In genomic region chr9:37437772-37438735, GRCm38 (mm10) we compare ENCODE assay signal across 11 mouse cellular contexts. TPM values are rescaled to one million over a fixed set of nuclear protein-coding genes. Genes with fewer than 3 reads are reported as not detected.
DNase-seq lines count a peak whose midpoint lies in the region; ATAC-seq lines count a peak whose summit lies in the region.
"Had no signal": no experiment of that assay in that cellular context is flagged by ENCODE, and none has a peak within 500 bp of the region (broad histone marks: within the 10 kb centered on the region; RNA-seq: fewer than 3 reads in every experiment).

No protein-coding gene starts in this region.

- no peak overlapping the region for H3K4me2 ChIP-seq in neural tube, embryonic 12.5 days (replicated peaks)
- no peak overlapping the region for H3K4me2 ChIP-seq in neural tube, embryonic 15.5 days
- no peak overlapping the region for H3K4me2 ChIP-seq in hindbrain, embryonic 13.5 days
- H3K4me2 ChIP-seq in midbrain, embryonic 15.5 days, result no peak overlapping the region

- no peak overlapping the region for H3K27ac ChIP-seq in neural tube, embryonic 12.5 days
- no peak overlapping the region for H3K27ac ChIP-seq in neural tube, embryonic 15.5 days (replicated peaks)
- H3K27ac ChIP-seq in hindbrain, embryonic 13.5 days, result no peak overlapping the region
- no peak overlapping the region for H3K27ac ChIP-seq in midbrain, embryonic 15.5 days
- H3K27ac ChIP-seq: limb, embryonic 10.5 days had no signal

- H3K27me3 ChIP-seq in neural tube, embryonic 12.5 days (replicated peaks), result peaks cover 35% of the 10 kb centered on the region
- peaks cover 32% of the 10 kb centered on the region for H3K27me3 ChIP-seq in neural tube, embryonic 15.5 days (replicated peaks)
- H3K27me3 ChIP-seq in hindbrain, embryonic 13.5 days, result peaks cover 32% of the 10 kb centered on the region
- peaks cover 33% of the 10 kb centered on the region for H3K27me3 ChIP-seq in midbrain, embryonic 15.5 days (replicated peaks)

- H3K9ac ChIP-seq in neural tube, embryonic 12.5 days, result no peak overlapping the region
- no peak overlapping the region for H3K9ac ChIP-seq in neural tube, embryonic 15.5 days (replicated peaks)
- H3K9ac ChIP-seq in hindbrain, embryonic 13.5 days, result peak overlapping the region; percentile 29; the same call in 1 of the 2 replicates
- no peak overlapping the region for H3K9ac ChIP-seq in midbrain, embryonic 15.5 days

- H3K4me3 ChIP-seq in neural tube, embryonic 12.5 days, result no peak overlapping the region
- H3K4me3 ChIP-seq in neural tube, embryonic 15.5 days (replicated peaks), result no peak overlapping the region
- no peak overlapping the region for H3K4me3 ChIP-seq in hindbrain, embryonic 13.5 days
- H3K4me3 ChIP-seq in midbrain, embryonic 15.5 days, result no peak overlapping the region
- H3K4me3 ChIP-seq: erythroblast, embryonic 14.5 days; limb, embryonic 10.5 days had no signal

- H3K4me1 ChIP-seq in neural tube, embryonic 12.5 days, result peaks cover under 1% of the 10 kb centered on the region; the same call in 1 of the 2 replicates
- peaks cover 21% of the 10 kb centered on the region for H3K4me1 ChIP-seq in neural tube, embryonic 15.5 days
- peaks cover 31% of the 10 kb centered on the region for H3K4me1 ChIP-seq in hindbrain, embryonic 13.5 days (replicated peaks)
- peaks cover 23% of the 10 kb centered on the region for H3K4me1 ChIP-seq in midbrain, embryonic 15.5 days

- no peaks in the 10 kb centered on the region for H3K36me3 ChIP-seq in neural tube, embryonic 12.5 days
- no peaks in the 10 kb centered on the region for H3K36me3 ChIP-seq in neural tube, embryonic 15.5 days
- H3K36me3 ChIP-seq in hindbrain, embryonic 13.5 days, result no peaks in the 10 kb centered on the region
- H3K36me3 ChIP-seq in midbrain, embryonic 15.5 days (replicated peaks), result no peaks in the 10 kb centered on the region
- H3K36me3 ChIP-seq: limb, embryonic 10.5 days had no signal

- no peaks in the 10 kb centered on the region for H3K9me3 ChIP-seq in neural tube, embryonic 12.5 days
- no peaks in the 10 kb centered on the region for H3K9me3 ChIP-seq in neural tube, embryonic 15.5 days (replicated peaks)
- H3K9me3 ChIP-seq in hindbrain, embryonic 13.5 days, result no peaks in the 10 kb centered on the region
- H3K9me3 ChIP-seq in midbrain, embryonic 15.5 days, result no peaks in the 10 kb centered on the region
- H3K9me3 ChIP-seq: limb, embryonic 10.5 days had no signal

- WGBS in neural tube, embryonic 12.5 days, result 31% methylated on average over 3 of the region's 3 CpGs
- 21% methylated on average over 3 of the region's 3 CpGs for WGBS in neural tube, embryonic 15.5 days
- WGBS in hindbrain, embryonic 13.5 days, result 34% methylated on average over 3 of the region's 3 CpGs
- 27% methylated on average over 3 of the region's 3 CpGs for WGBS in midbrain, embryonic 15.5 days

- ATAC-seq in neural tube, embryonic 12.5 days (ENCODE audit: low FRiP score, low read depth), result peak; percentile 67
- no peak for ATAC-seq in neural tube, embryonic 15.5 days (ENCODE audit: low FRiP score)
- ATAC-seq in hindbrain, embryonic 13.5 days (ENCODE audit: low FRiP score), result peak; percentile 76
- peak; percentile 40; the same call in 1 of the 2 replicates for ATAC-seq in midbrain, embryonic 15.5 days (replicated peaks)

- DNase-seq in kidney, postnatal 36 days, result peak; percentile 45 to 48
- DNase-seq in kidney, adult 18-20 months, result no peak
- DNase-seq in thymus, postnatal 4 days, result no peak
- DNase-seq: lung, adult 18-20 months; thymus, adult 18-20 months had no signal

RNA-seq across cellular contexts. Expression of gene Robo3, which starts 5.0 kb away (rescaled TPM):
- polyA plus RNA-seq in neural tube, embryonic 12.5 days (2016; fragmentation: Nextera tagmentation; extraction: Ambion mirVana), result 124 and 127 TPM in 2 replicates
- polyA plus RNA-seq in neural tube, embryonic 15.5 days (2015; fragmentation: Nextera tagmentation; extraction: Ambion mirVana), result 4.8 and 8.7 TPM in 2 replicates
- 64.6 and 91.3 TPM in 2 replicates for polyA plus RNA-seq in hindbrain, embryonic 13.5 days (2015; fragmentation: Nextera tagmentation; extraction: Ambion mirVana)
- polyA plus RNA-seq in midbrain, embryonic 15.5 days (2015; fragmentation: Nextera tagmentation; extraction: Ambion mirVana), result 4.8 and 10.0 TPM in 2 replicates

RNA-seq across cellular contexts. Expression of gene Robo4, which starts 36.4 kb away (rescaled TPM):
- 9.9 and 10.1 TPM in 2 replicates for polyA plus RNA-seq in neural tube, embryonic 12.5 days (2016; fragmentation: Nextera tagmentation; extraction: Ambion mirVana)
- polyA plus RNA-seq in neural tube, embryonic 15.5 days (2015; fragmentation: Nextera tagmentation; extraction: Ambion mirVana), result 5.4 and 6.2 TPM in 2 replicates
- polyA plus RNA-seq in hindbrain, embryonic 13.5 days (2015; fragmentation: Nextera tagmentation; extraction: Ambion mirVana), result 5.7 and 6.5 TPM in 2 replicates
- polyA plus RNA-seq in midbrain, embryonic 15.5 days (2015; fragmentation: Nextera tagmentation; extraction: Ambion mirVana), result 5.2 and 6.2 TPM in 2 replicates

RNA-seq across cellular contexts. Expression of gene Msantd2, which starts 51.1 kb away (rescaled TPM):
- polyA plus RNA-seq in neural tube, embryonic 12.5 days (2016; fragmentation: Nextera tagmentation; extraction: Ambion mirVana), result 49.2 and 49.4 TPM in 2 replicates
- 27.6 and 30.7 TPM in 2 replicates for polyA plus RNA-seq in neural tube, embryonic 15.5 days (2015; fragmentation: Nextera tagmentation; extraction: Ambion mirVana)
- 35.4 and 39.2 TPM in 2 replicates for polyA plus RNA-seq in hindbrain, embryonic 13.5 days (2015; fragmentation: Nextera tagmentation; extraction: Ambion mirVana)
- 31.9 and 33.8 TPM in 2 replicates for polyA plus RNA-seq in midbrain, embryonic 15.5 days (2015; fragmentation: Nextera tagmentation; extraction: Ambion mirVana)

Comparison
In these comparisons a context has a peak if more than half of its experiments do, and no peak if none do; other contexts are left out.
1. DNase-seq: peak in kidney, postnatal 36 days (2 of 2); none in kidney, adult 18-20 months (single experiment) and thymus, postnatal 4 days (single experiment).